Mouse (Mus musculus): ENCODE results near the gene Mrps36. TPM values are rescaled to one million over a fixed set of nuclear protein-coding genes. Genes with fewer than 3 reads are reported as not detected.
"Not testable (repeated sequence)": the region's sequence is repeated elsewhere in the genome, so short reads cannot be mapped to it uniquely, and the experiment has no call there.

Mrps36 gene
- polyA plus RNA-seq, 1 experiment from 2014 or later: 139 TPM

- Histone ChIP-seq H3K9me3 (ENCODE audit: control insufficient read depth, low read length) (no peaks in the 10 kb centered on the region), H3K36me3 (ENCODE audit: control insufficient read depth, insufficient read depth, low read length) (no peaks in the 10 kb centered on the region), H3K27ac (ENCODE audit: low read depth, low read length) (no peak overlapping the region), H3K4me1 (replicated peaks; ENCODE audit: control insufficient read depth, insufficient read depth, low read length) (no peaks in the 10 kb centered on the region), H3K27me3 (ENCODE audit: control insufficient read depth, insufficient read depth, low read length) (no peaks in the 10 kb centered on the region), H3K4me3 (ENCODE audit: low read depth, low read length) (no peak overlapping the region), H3K4me2 (replicated peaks; ENCODE audit: low read depth, low read length) (no peak overlapping the region), H3K9ac (ENCODE audit: low read depth, low read length) (no peak overlapping the region)
- WGBS: 40% methylated on average over 7 of the region's 8 CpGs
- DNase-seq (ENCODE audit: low spot score) (no peak), ATAC-seq (ENCODE audit: low FRiP score) (no peak)
Observed at GRCm38 (mm10) chr13:100748638-100749037, 4.2 kb upstream of the Mrps36 start.

GRCm38 (mm10) chr13:100746090-100746489 lies 1.6 kb upstream of the Mrps36 start:
- Histone ChIP-seq H3K36me3 (ENCODE audit: control insufficient read depth, insufficient read depth, low read length) (no peaks in the 10 kb centered on the region), H3K9me3 (ENCODE audit: control insufficient read depth, low read length) (no peaks in the 10 kb centered on the region), H3K27ac (ENCODE audit: low read depth, low read length) (no peak overlapping the region), H3K27me3 (ENCODE audit: control insufficient read depth, insufficient read depth, low read length) (no peaks in the 10 kb centered on the region), H3K4me1 (replicated peaks; ENCODE audit: control insufficient read depth, insufficient read depth, low read length) (no peaks in the 10 kb centered on the region), H3K4me3 (ENCODE audit: low read depth, low read length) (no peak overlapping the region), H3K4me2 (replicated peaks; ENCODE audit: low read depth, low read length) (no peak overlapping the region), H3K9ac (ENCODE audit: low read depth, low read length) (no peak overlapping the region)
- no peak for DNase-seq (ENCODE audit: low spot score)
- ATAC-seq (ENCODE audit: low FRiP score): no peak
- 92% methylated on average over 3 of the region's 3 CpGs for WGBS

- no peaks in the 10 kb centered on the region for H3K36me3 ChIP-seq (ENCODE audit: control insufficient read depth, insufficient read depth, low read length)
- ATAC-seq (ENCODE audit: low FRiP score): peak; percentile 66
- WGBS: 67% methylated on average over 11 of the region's 11 CpGs
Observed at GRCm38 (mm10) chr13:100743346-100744035, 968 bp downstream of the Mrps36 start.

GRCm38 (mm10) chr13:100742831-100743230 lies 1.6 kb downstream of the Mrps36 start:
- Histone ChIP-seq H3K27ac (ENCODE audit: low read depth, low read length) (no peak overlapping the region), H3K36me3 (ENCODE audit: control insufficient read depth, insufficient read depth, low read length) (no peaks in the 10 kb centered on the region), H3K9ac (ENCODE audit: low read depth, low read length) (no peak overlapping the region), H3K4me2 (replicated peaks; ENCODE audit: low read depth, low read length) (no peak overlapping the region), H3K27me3 (ENCODE audit: control insufficient read depth, insufficient read depth, low read length) (no peaks in the 10 kb centered on the region), H3K4me3 (ENCODE audit: low read depth, low read length) (no peak overlapping the region), H3K4me1 (replicated peaks; ENCODE audit: control insufficient read depth, insufficient read depth, low read length) (no peaks in the 10 kb centered on the region), H3K9me3 (ENCODE audit: control insufficient read depth, low read length) (no peaks in the 10 kb centered on the region)
- 90% methylated on average over 5 of the region's 5 CpGs for WGBS
- DNase-seq (ENCODE audit: low spot score) (no peak), ATAC-seq (ENCODE audit: low FRiP score) (no peak)

More at GRCm38 (mm10) chr13:100743346-100744035, 968 bp downstream of the Mrps36 start:
- Histone ChIP-seq H3K9me3 (ENCODE audit: control insufficient read depth, low read length) (no peaks in the 10 kb centered on the region), H3K4me2 (replicated peaks; ENCODE audit: low read depth, low read length) (peak overlapping the region; percentile 53), H3K27me3 (ENCODE audit: control insufficient read depth, insufficient read depth, low read length) (no peaks in the 10 kb centered on the region), H3K4me3 (ENCODE audit: low read depth, low read length) (peak overlapping the region; percentile 87), H3K4me1 (replicated peaks; ENCODE audit: control insufficient read depth, insufficient read depth, low read length) (no peaks in the 10 kb centered on the region), H3K9ac (ENCODE audit: low read depth, low read length) (peak overlapping the region; percentile 84; the same call in 1 of the 2 replicates), H3K27ac (ENCODE audit: low read depth, low read length) (peak overlapping the region; percentile 96; the same call in 1 of the 2 replicates)
- no peak for DNase-seq (ENCODE audit: low spot score)

- no peak overlapping the region for H3K4me2 ChIP-seq (replicated peaks; ENCODE audit: low read depth, low read length)
- H3K27ac ChIP-seq (ENCODE audit: low read depth, low read length): no peak overlapping the region
- no peak overlapping the region for H3K9ac ChIP-seq (ENCODE audit: low read depth, low read length)
- H3K27me3 ChIP-seq (ENCODE audit: control insufficient read depth, insufficient read depth, low read length): no peaks in the 10 kb centered on the region
- H3K36me3 ChIP-seq (ENCODE audit: control insufficient read depth, insufficient read depth, low read length): peaks cover 2% of the 10 kb centered on the region; the same call in 1 of the 2 replicates
- no peak for ATAC-seq (ENCODE audit: low FRiP score)
- H3K9me3 ChIP-seq (ENCODE audit: control insufficient read depth, low read length): no peaks in the 10 kb centered on the region
- DNase-seq (ENCODE audit: low spot score): no peak
- 92% methylated on average over 2 of the region's 2 CpGs for WGBS
- H3K4me1 ChIP-seq (replicated peaks; ENCODE audit: control insufficient read depth, insufficient read depth, low read length): no peaks in the 10 kb centered on the region
- no peak overlapping the region for H3K4me3 ChIP-seq (ENCODE audit: low read depth, low read length)
Observed at GRCm38 (mm10) chr13:100732756-100733155, 11.7 kb downstream of the Mrps36 start.

- not testable (repeated sequence) for H3K4me2 ChIP-seq (replicated peaks; ENCODE audit: low read depth, low read length); H3K4me1 ChIP-seq (replicated peaks; ENCODE audit: control insufficient read depth, insufficient read depth, low read length); H3K27me3 ChIP-seq (ENCODE audit: control insufficient read depth, insufficient read depth, low read length); H3K9me3 ChIP-seq (ENCODE audit: control insufficient read depth, low read length); H3K4me3 ChIP-seq (ENCODE audit: low read depth, low read length); H3K9ac ChIP-seq (ENCODE audit: low read depth, low read length); H3K27ac ChIP-seq (ENCODE audit: low read depth, low read length); H3K36me3 ChIP-seq (ENCODE audit: control insufficient read depth, insufficient read depth, low read length); DNase-seq (ENCODE audit: low spot score); ATAC-seq (ENCODE audit: low FRiP score)
- 94% methylated on average over 5 of the region's 6 CpGs for WGBS
Observed at GRCm38 (mm10) chr13:100731462-100732046, 12.9 kb downstream of the Mrps36 start.

- ATAC-seq (ENCODE audit: low FRiP score) (peak; percentile 100), DNase-seq (ENCODE audit: low spot score) (peak; percentile 98)
- Histone ChIP-seq H3K4me3 (ENCODE audit: low read depth, low read length) (peak within 1 kb of the TSS; percentile 57), H3K36me3 (ENCODE audit: control insufficient read depth, insufficient read depth, low read length) (peaks cover 2% of the 10 kb centered on the region; the same call in 1 of the 2 replicates), H3K9ac (ENCODE audit: low read depth, low read length) (peak within 1 kb of the TSS; percentile 69), H3K9me3 (ENCODE audit: control insufficient read depth, low read length) (no peaks in the 10 kb centered on the region), H3K27ac (ENCODE audit: low read depth, low read length) (peak within 1 kb of the TSS; percentile 76), H3K27me3 (ENCODE audit: control insufficient read depth, insufficient read depth, low read length) (no peaks in the 10 kb centered on the region), H3K4me2 (replicated peaks; ENCODE audit: low read depth, low read length) (peak within 1 kb of the TSS; percentile 57), H3K4me1 (replicated peaks; ENCODE audit: control insufficient read depth, insufficient read depth, low read length) (no peaks in the 10 kb centered on the region)
- 0% methylated on average over 19 of the region's 19 CpGs for WGBS
Observed at GRCm38 (mm10) chr13:100730861-100731176, 13.6 kb downstream of the Mrps36 start, which contains the start of gene Cdk7. Gene Cdk7, minus strand, starts transcription at chr13:100730939.

GRCm38 (mm10) chr13:100730153-100730860 lies 14.2 kb downstream of the Mrps36 start:
- H3K27me3 ChIP-seq (ENCODE audit: control insufficient read depth, insufficient read depth, low read length): no peaks in the 10 kb centered on the region
- H3K9ac ChIP-seq (ENCODE audit: low read depth, low read length): peak overlapping the region; percentile 69
- peaks cover 2% of the 10 kb centered on the region; the same call in 1 of the 2 replicates for H3K36me3 ChIP-seq (ENCODE audit: control insufficient read depth, insufficient read depth, low read length)
- DNase-seq (ENCODE audit: low spot score) (no peak), ATAC-seq (ENCODE audit: low FRiP score) (peak; percentile 92)
- H3K9me3 ChIP-seq (ENCODE audit: control insufficient read depth, low read length): no peaks in the 10 kb centered on the region
- peak overlapping the region; percentile 57 for H3K4me2 ChIP-seq (replicated peaks; ENCODE audit: low read depth, low read length)
- peak overlapping the region; percentile 57 for H3K4me3 ChIP-seq (ENCODE audit: low read depth, low read length)
- 2% methylated on average over 30 of the region's 30 CpGs for WGBS
- H3K27ac ChIP-seq (ENCODE audit: low read depth, low read length): peak overlapping the region; percentile 76
- H3K4me1 ChIP-seq (replicated peaks; ENCODE audit: control insufficient read depth, insufficient read depth, low read length): no peaks in the 10 kb centered on the region
